Mouse (Mus musculus): ENCODE data around the gene Dnajb12. TPM values are rescaled to one million over a fixed set of nuclear protein-coding genes. Genes with fewer than 3 reads are reported as not detected.
"Not testable (repeated sequence)": the region's sequence is repeated elsewhere in the genome, so short reads cannot be mapped to it uniquely, and the experiment has no call there.

Dnajb12 gene
- total and polyA plus RNA-seq, 2 experiments: 22.4 to 47.0 TPM

DNA sequence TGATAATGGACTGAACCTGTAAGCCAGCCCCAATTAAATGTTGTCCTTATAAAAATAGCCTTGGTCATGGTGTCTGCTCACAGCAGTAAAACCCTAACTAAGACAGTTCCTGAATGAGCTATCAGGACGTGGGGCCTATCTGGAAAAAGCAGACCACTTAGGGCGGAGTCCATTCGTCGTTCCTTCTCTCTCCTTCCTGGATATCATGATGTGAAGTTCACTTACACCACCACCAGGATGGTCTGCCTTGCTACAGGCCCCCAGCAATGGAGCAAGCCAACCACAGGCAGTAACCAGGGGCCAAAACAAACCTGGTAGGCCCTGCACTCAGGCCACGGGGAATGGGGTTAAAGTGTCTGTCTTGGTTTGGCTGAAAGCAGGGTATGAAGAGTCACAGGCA, 5.7 kb upstream of the Dnajb12 start:
- H3K9ac ChIP-seq (ENCODE audit: low read depth, low read length): no peak overlapping the region
- H3K4me1 ChIP-seq (ENCODE audit: control insufficient read depth, insufficient read depth, low read length): peaks cover under 1% of the 10 kb centered on the region; the same call in 1 of the 2 replicates
- no peaks in the 10 kb centered on the region for H3K36me3 ChIP-seq (ENCODE audit: control insufficient read depth, insufficient read depth, low read length)
- TF ChIP-seq POLR2A (IDR thresholded peaks at IDR 0.05; ENCODE audit: extremely low read depth, insufficient read depth, low read length) (no peak), CTCF (IDR thresholded peaks at IDR 0.05; ENCODE audit: low read depth, low read length) (no peak)
- no peaks in the 10 kb centered on the region for H3K27me3 ChIP-seq (ENCODE audit: control insufficient read depth, insufficient read depth, low read length)
- 83% methylated on average over 5 of the region's 5 CpGs for WGBS
- H3K79me2 ChIP-seq (ENCODE audit: control insufficient read depth, insufficient read depth, low read length): no peaks in the 10 kb centered on the region
- no peak overlapping the region for H3K27ac ChIP-seq (replicated peaks; ENCODE audit: insufficient read depth, low read depth, low read length)
- no peak for DNase-seq (ENCODE audit: extremely low read depth, low read depth, low spot score)
- H3K4me3 ChIP-seq (ENCODE audit: insufficient read depth, low read depth, low read length): no peak overlapping the region

DNA sequence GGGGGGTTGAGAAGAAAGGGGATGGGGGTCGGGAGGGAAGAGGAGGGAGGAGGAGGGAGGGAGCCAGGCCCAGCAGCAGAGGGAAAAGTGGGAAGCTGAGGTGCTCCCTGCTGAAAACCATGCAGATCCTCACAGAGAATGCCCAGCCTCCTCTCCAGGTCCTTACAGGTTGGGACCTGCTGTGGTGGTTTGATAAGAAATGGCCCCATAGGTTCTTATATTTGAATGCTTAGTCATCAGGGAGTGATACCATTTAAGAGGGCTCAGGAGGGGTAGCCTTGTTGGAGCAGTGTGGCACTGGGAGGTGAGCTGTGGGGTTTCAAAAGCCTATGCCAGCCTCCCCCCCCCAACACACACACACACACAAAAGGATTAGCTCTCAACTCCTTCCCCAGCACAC, 4.0 kb upstream of the Dnajb12 start:
- Histone ChIP-seq H3K9ac (ENCODE audit: low read depth, low read length) (no peak overlapping the region), H3K36me3 (ENCODE audit: control insufficient read depth, insufficient read depth, low read length) (no peaks in the 10 kb centered on the region), H3K4me1 (ENCODE audit: control insufficient read depth, insufficient read depth, low read length) (peaks cover 3% of the 10 kb centered on the region; the same call in 1 of the 2 replicates), H3K79me2 (ENCODE audit: control insufficient read depth, insufficient read depth, low read length) (peaks cover 3% of the 10 kb centered on the region; the same call in 1 of the 2 replicates), H3K27me3 (ENCODE audit: control insufficient read depth, insufficient read depth, low read length) (no peaks in the 10 kb centered on the region), H3K27ac (replicated peaks; ENCODE audit: insufficient read depth, low read depth, low read length) (no peak overlapping the region), H3K4me3 (ENCODE audit: insufficient read depth, low read depth, low read length) (no peak overlapping the region)
- DNase-seq (ENCODE audit: extremely low read depth, low read depth, low spot score): no peak
- 53% methylated on average over 1 of the region's 1 CpGs for WGBS
- TF ChIP-seq POLR2A (IDR thresholded peaks at IDR 0.05; ENCODE audit: extremely low read depth, insufficient read depth, low read length) (no peak), CTCF (IDR thresholded peaks at IDR 0.05; ENCODE audit: low read depth, low read length) (no peak)

DNA sequence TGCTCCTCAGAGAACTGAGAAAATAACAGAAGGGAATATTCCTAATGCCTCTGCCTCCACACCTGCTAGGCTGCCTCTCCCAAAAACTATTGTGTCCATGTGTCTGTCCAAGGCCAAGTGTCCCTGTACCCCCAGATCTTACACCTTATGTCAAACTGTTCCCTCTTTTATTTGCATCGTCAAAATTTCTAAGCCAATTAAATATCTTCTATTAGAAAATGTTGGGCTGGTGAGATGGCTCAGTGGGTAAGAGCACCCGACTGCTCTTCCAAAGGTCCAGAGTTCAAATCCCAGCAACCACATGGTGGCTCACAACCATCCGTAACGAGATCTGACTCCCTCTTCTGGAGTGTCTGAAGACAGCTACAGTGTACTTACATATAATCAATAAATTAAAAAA, 2.7 kb upstream of the Dnajb12 start:
- H3K9ac ChIP-seq (ENCODE audit: low read depth, low read length); H3K4me1 ChIP-seq (ENCODE audit: control insufficient read depth, insufficient read depth, low read length): not testable (repeated sequence)

DNA sequence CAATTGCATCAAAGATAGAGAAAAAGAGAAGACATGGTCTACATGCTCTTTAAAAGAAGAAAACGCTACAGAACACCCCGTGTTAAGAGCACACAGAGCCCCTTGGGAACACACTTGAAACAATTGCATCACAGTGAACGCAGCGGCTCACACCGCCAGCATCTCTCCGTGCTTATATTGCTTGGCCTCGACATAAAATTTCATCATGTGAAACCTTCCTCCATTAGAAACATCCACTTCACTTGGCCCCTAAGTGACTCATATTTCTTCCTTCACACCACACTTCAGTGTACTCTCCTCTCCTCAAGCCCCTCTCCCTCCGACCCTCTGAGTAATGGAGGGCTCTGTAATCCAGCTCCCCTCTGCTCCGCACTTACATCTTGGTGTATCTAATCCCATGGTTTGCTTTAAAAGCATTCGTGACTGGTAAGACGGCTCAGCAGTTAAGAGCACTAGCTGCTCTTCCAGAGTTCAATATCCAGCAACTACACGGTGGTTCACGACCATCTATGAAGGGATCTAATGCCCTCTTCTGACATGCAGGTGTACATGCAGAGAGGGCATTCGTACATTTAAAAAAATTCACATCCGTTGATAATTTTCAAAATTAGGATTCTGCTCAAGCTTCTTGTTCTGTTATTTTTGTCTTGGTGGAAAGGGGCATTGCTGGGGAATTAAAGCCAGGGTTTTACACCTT, 1.8 kb upstream of the Dnajb12 start:
- WGBS: 86% methylated on average over 15 of the region's 15 CpGs
- TF ChIP-seq CTCF (IDR thresholded peaks at IDR 0.05; ENCODE audit: low read depth, low read length): no peak
- no peak for TF ChIP-seq POLR2A (IDR thresholded peaks at IDR 0.05; ENCODE audit: extremely low read depth, insufficient read depth, low read length)
- peaks cover 12% of the 10 kb centered on the region for H3K4me1 ChIP-seq (ENCODE audit: control insufficient read depth, insufficient read depth, low read length)
- no peak overlapping the region for H3K9ac ChIP-seq (ENCODE audit: low read depth, low read length)
- H3K27ac ChIP-seq (replicated peaks; ENCODE audit: insufficient read depth, low read depth, low read length): no peak overlapping the region
- no peak overlapping the region for H3K4me3 ChIP-seq (ENCODE audit: insufficient read depth, low read depth, low read length)
- no peaks in the 10 kb centered on the region for H3K36me3 ChIP-seq (ENCODE audit: control insufficient read depth, insufficient read depth, low read length)
- no peak for DNase-seq (ENCODE audit: extremely low read depth, low read depth, low spot score)
- peaks cover 8% of the 10 kb centered on the region; the same call in 1 of the 2 replicates for H3K79me2 ChIP-seq (ENCODE audit: control insufficient read depth, insufficient read depth, low read length)
- H3K27me3 ChIP-seq (ENCODE audit: control insufficient read depth, insufficient read depth, low read length): no peaks in the 10 kb centered on the region

More for the DNA sequence above, 2.7 kb upstream of the Dnajb12 start:
- not testable (repeated sequence) for H3K36me3 ChIP-seq (ENCODE audit: control insufficient read depth, insufficient read depth, low read length); H3K4me3 ChIP-seq (ENCODE audit: insufficient read depth, low read depth, low read length); H3K27me3 ChIP-seq (ENCODE audit: control insufficient read depth, insufficient read depth, low read length); H3K79me2 ChIP-seq (ENCODE audit: control insufficient read depth, insufficient read depth, low read length); DNase-seq (ENCODE audit: extremely low read depth, low read depth, low spot score); H3K27ac ChIP-seq (replicated peaks; ENCODE audit: insufficient read depth, low read depth, low read length)
- WGBS: 93% methylated on average over 4 of the region's 4 CpGs

DNA sequence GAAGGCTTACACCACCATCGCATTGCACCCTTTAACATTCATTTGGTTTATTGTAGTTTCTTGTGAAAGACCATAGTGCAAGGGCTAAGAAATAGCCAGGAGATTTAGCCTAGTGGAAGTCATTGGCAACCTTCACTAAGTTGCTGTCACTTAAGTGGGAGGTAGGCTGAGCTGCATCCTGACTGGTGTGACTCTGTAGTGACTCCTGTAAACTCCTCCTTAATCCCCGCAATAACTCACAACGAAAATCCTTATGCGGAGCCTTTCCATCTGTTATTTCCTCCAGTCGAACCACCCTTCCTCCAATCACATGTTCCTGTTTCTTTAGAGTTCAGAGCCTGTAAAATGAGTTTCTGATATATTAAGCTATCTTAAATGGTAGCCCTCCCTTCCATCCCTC, 533 bp upstream of the Dnajb12 start:
- Histone ChIP-seq H3K9ac (ENCODE audit: low read depth, low read length) (peak overlapping the region; percentile 72; the same call in 1 of the 2 replicates), H3K27ac (replicated peaks; ENCODE audit: insufficient read depth, low read depth, low read length) (peak overlapping the region; percentile 54), H3K27me3 (ENCODE audit: control insufficient read depth, insufficient read depth, low read length) (no peaks in the 10 kb centered on the region), H3K79me2 (ENCODE audit: control insufficient read depth, insufficient read depth, low read length) (peaks cover 18% of the 10 kb centered on the region; the same call in 1 of the 2 replicates), H3K4me3 (ENCODE audit: insufficient read depth, low read depth, low read length) (peak overlapping the region; percentile 97), H3K36me3 (ENCODE audit: control insufficient read depth, insufficient read depth, low read length) (no peaks in the 10 kb centered on the region), H3K4me1 (ENCODE audit: control insufficient read depth, insufficient read depth, low read length) (peaks cover 16% of the 10 kb centered on the region)
- no peak for TF ChIP-seq CTCF (IDR thresholded peaks at IDR 0.05; ENCODE audit: low read depth, low read length)
- TF ChIP-seq POLR2A (IDR thresholded peaks at IDR 0.05; ENCODE audit: extremely low read depth, insufficient read depth, low read length): no peak
- WGBS: 16% methylated on average over 5 of the region's 5 CpGs
- DNase-seq (ENCODE audit: extremely low read depth, low read depth, low spot score): peak; percentile 41

DNA sequence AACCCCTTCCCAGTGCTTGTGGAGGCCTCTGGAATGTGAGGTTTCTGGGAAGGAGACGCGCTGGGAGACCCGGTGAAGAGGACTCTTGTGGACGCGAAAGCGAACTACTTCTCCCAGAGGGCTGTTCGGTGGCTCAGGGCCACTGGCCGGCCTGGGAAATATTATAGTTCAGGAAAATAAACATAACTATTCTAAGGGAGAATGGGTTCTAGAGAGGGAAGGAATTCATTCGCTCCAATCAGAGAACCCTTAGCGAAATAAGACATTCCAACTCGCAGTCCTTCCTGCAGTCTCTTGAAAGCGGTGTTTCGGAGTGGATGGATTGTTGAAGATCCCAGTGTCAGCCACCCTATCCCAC, 652 bp downstream of the Dnajb12 start:
- Histone ChIP-seq H3K36me3 (ENCODE audit: control insufficient read depth, insufficient read depth, low read length) (no peaks in the 10 kb centered on the region), H3K4me1 (ENCODE audit: control insufficient read depth, insufficient read depth, low read length) (peaks cover 26% of the 10 kb centered on the region), H3K27me3 (ENCODE audit: control insufficient read depth, insufficient read depth, low read length) (no peaks in the 10 kb centered on the region), H3K27ac (replicated peaks; ENCODE audit: insufficient read depth, low read depth, low read length) (peak overlapping the region; percentile 99), H3K79me2 (ENCODE audit: control insufficient read depth, insufficient read depth, low read length) (peaks cover 29% of the 10 kb centered on the region; the same call in 1 of the 2 replicates), H3K9ac (ENCODE audit: low read depth, low read length) (peak overlapping the region; percentile 98), H3K4me3 (ENCODE audit: insufficient read depth, low read depth, low read length) (peak overlapping the region; percentile 97)
- TF ChIP-seq POLR2A (IDR thresholded peaks at IDR 0.05; ENCODE audit: extremely low read depth, insufficient read depth, low read length): no peak
- no peak for TF ChIP-seq CTCF (IDR thresholded peaks at IDR 0.05; ENCODE audit: low read depth, low read length)
- 0% methylated on average over 13 of the region's 13 CpGs for WGBS
- DNase-seq (ENCODE audit: extremely low read depth, low read depth, low spot score): peak; percentile 65
